In genomic region chr13:115142066-115142465, GRCm38 (mm10) we compare ENCODE assay signal across 26 mouse cellular contexts.
"Had no signal": no experiment of that assay in that cellular context is flagged by ENCODE, and none has a peak within 500 bp of the region (broad histone marks: within the 10 kb centered on the region; RNA-seq: fewer than 3 reads in every experiment).

No protein-coding gene starts in this region.

- H3K9me3 ChIP-seq: heart, embryonic 10.5 days; heart, embryonic 12.5 days; hindbrain, embryonic 10.5 days; hindbrain, embryonic 12.5 days; intestine, embryonic 15.5 days; limb, embryonic 10.5 days; limb, embryonic 12.5 days; liver, embryonic 13.5 days had no signal

- H3K27me3 ChIP-seq: heart, embryonic 12.5 days; hindbrain, embryonic 12.5 days; intestine, embryonic 15.5 days; limb, embryonic 12.5 days; liver, embryonic 13.5 days had no signal

- H3K4me3 ChIP-seq: heart, embryonic 10.5 days; heart, embryonic 12.5 days; hindbrain, embryonic 10.5 days; hindbrain, embryonic 12.5 days; intestine, embryonic 15.5 days; layer of hippocampus, adult 2 months; left cerebral cortex, adult 2 months; limb, embryonic 10.5 days; limb, embryonic 12.5 days; liver, embryonic 13.5 days had no signal

- H3K27ac ChIP-seq: heart, embryonic 10.5 days; hindbrain, embryonic 10.5 days; hindbrain, embryonic 12.5 days; hindbrain, embryonic 14.5 days; intestine, embryonic 15.5 days; layer of hippocampus, adult 2 months; left cerebral cortex, adult 2 months; limb, embryonic 10.5 days; limb, embryonic 12.5 days; liver, embryonic 13.5 days had no signal

- DNase-seq: gastrocnemius, postnatal 14 days; gastrocnemius, postnatal 36 days; heart, adult 18-20 months; heart, postnatal 10 days; heart, postnatal 4 days; kidney, adult 18-20 months; kidney, adult 8-10 months; kidney, postnatal 10 days; kidney, postnatal 25 days; kidney, postnatal 4 days; liver; liver, embryonic 13.5 days had no signal

- H3K4me1 ChIP-seq: heart, embryonic 10.5 days; heart, embryonic 12.5 days; hindbrain, embryonic 10.5 days; hindbrain, embryonic 12.5 days; intestine, embryonic 15.5 days; limb, embryonic 10.5 days; limb, embryonic 12.5 days; liver, embryonic 13.5 days had no signal

- H3K4me2 ChIP-seq: heart, embryonic 12.5 days; hindbrain, embryonic 12.5 days; hindbrain, embryonic 14.5 days; intestine, embryonic 15.5 days; limb, embryonic 12.5 days; liver, embryonic 11.5 days; liver, embryonic 13.5 days had no signal

- ATAC-seq: hindbrain, embryonic 16.5 days; inflammation-experienced regulatory T-cells, adult 6 months; intestine, embryonic 15.5 days; intestine, postnatal 0 days had no signal

- H3K9ac ChIP-seq: heart, embryonic 12.5 days; hindbrain, embryonic 12.5 days; hindbrain, embryonic 14.5 days; intestine, embryonic 15.5 days; limb, embryonic 12.5 days; liver, embryonic 13.5 days had no signal

- H3K36me3 ChIP-seq: heart, embryonic 10.5 days; heart, embryonic 12.5 days; hindbrain, embryonic 10.5 days; hindbrain, embryonic 12.5 days; intestine, embryonic 15.5 days; limb, embryonic 10.5 days; limb, embryonic 12.5 days; liver, embryonic 13.5 days had no signal
